Mouse (Mus musculus) forebrain, embryonic 15.5 days (tissue): Measurements from ENCODE around the gene AK157302. TPM values are rescaled to one million over a fixed set of nuclear protein-coding genes. Genes with fewer than 3 reads are reported as not detected.
"Not testable (repeated sequence)": the region's sequence is repeated elsewhere in the genome, so short reads cannot be mapped to it uniquely, and the experiment has no call there.

Experiments used
- ATAC-seq: fragments of 200-750 bp; cut with Nextera tagmentation; replicated peaks from 2 replicates; pipeline ENCODE4 v1.8.0; 2017; ENCODE audit warnings: mild to moderate bottlenecking, moderate TSS enrichment, moderate library complexity
- H3K27ac ChIP-seq: fragments of 300-500 bp; sonication (generic); replicated peaks from 2 replicates; pipeline ENCODE4 v1.5.1; 2015; ENCODE audit warnings: mild to moderate bottlenecking, inconsistent platforms
- H3K27me3 ChIP-seq: fragments of 300-500 bp; sonication (generic); 2 replicates; pipeline ENCODE4 v1.6.1; 2015; ENCODE audit warnings: inconsistent platforms
- H3K36me3 ChIP-seq: fragments of 300-500 bp; sonication (generic); 2 replicates; pipeline ENCODE4 v1.6.1; 2015; ENCODE audit warnings: mild to moderate bottlenecking, inconsistent platforms
- H3K4me1 ChIP-seq: fragments of 300-500 bp; sonication (generic); 2 replicates; pipeline ENCODE4 v1.6.1; 2015; ENCODE audit warnings: inconsistent platforms
- H3K4me2 ChIP-seq: fragments of 300-500 bp; sonication (generic); replicated peaks from 2 replicates; pipeline ENCODE4 v1.6.1; 2015; ENCODE audit warnings: mild to moderate bottlenecking, inconsistent platforms
- H3K4me3 ChIP-seq: fragments of 300-500 bp; sonication (generic); 2 replicates; pipeline ENCODE4 v1.5.1; 2015; ENCODE audit warnings: mild to moderate bottlenecking, inconsistent platforms
- H3K9ac ChIP-seq: fragments of 300-500 bp; sonication (generic); replicated peaks from 2 replicates; pipeline ENCODE4 v1.6.1; 2015; ENCODE audit warnings: mild to moderate bottlenecking, inconsistent platforms
- H3K9me3 ChIP-seq: fragments of 300-500 bp; sonication (generic); 2 replicates; pipeline ENCODE4 v1.6.1; 2016; ENCODE audit warnings: inconsistent platforms
- WGBS: fragments of 180-500 bp; shearing (Covaris S2); methylation state at CpG from one replicate; pipeline ENCODE4 v1.1.7; 2015; ENCODE audit warnings: mixed read lengths; 5-methylcytosine and 5-hydroxymethylcytosine counted together
- polyA plus RNA-seq: library from polyadenylated mRNA; unstranded; fragments of >200 nt; fragmentation: Nextera tagmentation; extraction: Ambion mirVana; gene quantifications from 2 replicates; pipeline ENCODE4 v1.2.1, GENCODE M21; 2015

AK157302 gene
- polyA plus RNA-seq, 1 experiment from 2014 or later = 0.23 TPM

- H3K4me1 ChIP-seq = no peaks in the 10 kb centered on the region; the same call in 1 of the 2 replicates
- H3K9ac ChIP-seq = no peak overlapping the region
- H3K4me2 ChIP-seq = no peak overlapping the region
- no peak for ATAC-seq
- H3K27me3 ChIP-seq = peaks cover 11% of the 10 kb centered on the region
- 20% methylated on average over 4 of the region's 4 CpGs for WGBS
- no peak overlapping the region for H3K27ac ChIP-seq
- no peak overlapping the region for H3K4me3 ChIP-seq
- H3K36me3 ChIP-seq = no peaks in the 10 kb centered on the region
- H3K9me3 ChIP-seq = no peaks in the 10 kb centered on the region
Observed at GRCm38 (mm10) chr13:21472427-21472826, 22.6 kb upstream of the AK157302 start.

- Histone ChIP-seq H3K4me3 (peak within 1 kb of the TSS; percentile 49), H3K27ac (peak within 1 kb of the TSS; percentile 72), H3K4me2 (peak within 1 kb of the TSS; percentile 64), H3K9ac (peak within 1 kb of the TSS; percentile 63)
- H3K4me1 ChIP-seq, H3K27me3 ChIP-seq, H3K9me3 ChIP-seq, H3K36me3 ChIP-seq: not testable (repeated sequence)
- WGBS = 5% methylated on average over 30 of the region's 31 CpGs
- ATAC-seq = peak; percentile 88
Observed at GRCm38 (mm10) chr13:21478759-21479670, 16.0 kb upstream of the AK157302 start, which contains the start of the genes Zkscan4 and Gm10065. Gene Zkscan4, plus strand, starts transcription at chr13:21478907. Gene Gm10065, minus strand, starts transcription at chr13:21479441.

GRCm38 (mm10) chr13:21486881-21487280 lies 8.1 kb upstream of the AK157302 start:
- Histone ChIP-seq H3K27ac (no peak overlapping the region), H3K4me1 (no peaks in the 10 kb centered on the region), H3K4me3 (no peak overlapping the region), H3K9me3 (no peaks in the 10 kb centered on the region), H3K4me2 (no peak overlapping the region), H3K27me3 (no peaks in the 10 kb centered on the region), H3K9ac (no peak overlapping the region), H3K36me3 (peaks cover 25% of the 10 kb centered on the region)
- 93% methylated on average over 1 of the region's 1 CpGs for WGBS
- no peak for ATAC-seq

- Histone ChIP-seq H3K4me2 (no peak overlapping the region), H3K36me3 (no peaks in the 10 kb centered on the region), H3K27me3 (no peaks in the 10 kb centered on the region), H3K4me3 (no peak overlapping the region), H3K4me1 (no peaks in the 10 kb centered on the region), H3K9ac (no peak overlapping the region), H3K27ac (no peak overlapping the region), H3K9me3 (no peaks in the 10 kb centered on the region)
- ATAC-seq = no peak
- 91% methylated on average over 5 of the region's 5 CpGs for WGBS
Observed at GRCm38 (mm10) chr13:21492847-21493246, 2.2 kb upstream of the AK157302 start.

- not testable (repeated sequence) for H3K27ac ChIP-seq, H3K36me3 ChIP-seq, ATAC-seq, H3K9ac ChIP-seq, H3K4me2 ChIP-seq, H3K27me3 ChIP-seq, H3K4me1 ChIP-seq, H3K9me3 ChIP-seq, H3K4me3 ChIP-seq
- WGBS = 97% methylated on average over 17 of the region's 17 CpGs
Observed at GRCm38 (mm10) chr13:21501182-21501581, 6.2 kb downstream of the AK157302 start, which contains the start of gene Gm11273. Gene Gm11273, minus strand, starts transcription at chr13:21501418.

- Histone ChIP-seq H3K27me3 (no peaks in the 10 kb centered on the region), H3K27ac (no peak overlapping the region), H3K36me3 (no peaks in the 10 kb centered on the region), H3K4me3 (no peak overlapping the region), H3K4me2 (no peak overlapping the region), H3K9ac (no peak overlapping the region), H3K4me1 (peaks cover 7% of the 10 kb centered on the region; the same call in 1 of the 2 replicates), H3K9me3 (no peaks in the 10 kb centered on the region)
- 93% methylated on average over 5 of the region's 5 CpGs for WGBS
- ATAC-seq = no peak
Observed at GRCm38 (mm10) chr13:21502296-21502695, 7.3 kb downstream of the AK157302 start.

- no peaks in the 10 kb centered on the region for H3K36me3 ChIP-seq
- no peaks in the 10 kb centered on the region for H3K27me3 ChIP-seq
- H3K27ac ChIP-seq = peak overlapping the region; percentile 80
- WGBS = under 1% methylated on average over 21 of the region's 21 CpGs
- ATAC-seq = peak; percentile 100
- H3K9ac ChIP-seq = peak overlapping the region; percentile 72
- peaks cover 7% of the 10 kb centered on the region; the same call in 1 of the 2 replicates for H3K4me1 ChIP-seq
- no peaks in the 10 kb centered on the region for H3K9me3 ChIP-seq
- peak overlapping the region; percentile 56 for H3K4me2 ChIP-seq
- peak overlapping the region; percentile 60 for H3K4me3 ChIP-seq
Observed at GRCm38 (mm10) chr13:21506221-21506649, 11.2 kb downstream of the AK157302 start.

GRCm38 (mm10) chr13:21530136-21530535 lies 35.1 kb downstream of the AK157302 start:
- Histone ChIP-seq H3K36me3 (peaks cover 14% of the 10 kb centered on the region), H3K27ac (no peak overlapping the region), H3K27me3 (no peaks in the 10 kb centered on the region), H3K4me2 (peak overlapping the region; percentile 77), H3K4me3 (peak overlapping the region; percentile 82), H3K9ac (peak overlapping the region; percentile 25; the same call in 1 of the 2 replicates), H3K4me1 (peaks cover 8% of the 10 kb centered on the region), H3K9me3 (no peaks in the 10 kb centered on the region)
- 50% methylated on average over 7 of the region's 7 CpGs for WGBS
- ATAC-seq = no peak

- Histone ChIP-seq H3K27ac (peak within 1 kb of the TSS; percentile 88), H3K4me3 (peak within 1 kb of the TSS; percentile 82), H3K9ac (peak within 1 kb of the TSS; percentile 92), H3K4me1 (peaks cover 8% of the 10 kb centered on the region), H3K9me3 (no peaks in the 10 kb centered on the region), H3K27me3 (no peaks in the 10 kb centered on the region), H3K36me3 (peaks cover 10% of the 10 kb centered on the region), H3K4me2 (peak within 1 kb of the TSS; percentile 77)
- WGBS = under 1% methylated on average over 39 of the region's 39 CpGs
- ATAC-seq = peak; percentile 100
Observed at GRCm38 (mm10) chr13:21530781-21531201, 35.8 kb downstream of the AK157302 start, which contains the start of gene Zkscan8. Gene Zkscan8, minus strand, starts transcription at chr13:21531120.

- Histone ChIP-seq H3K9ac (no peak within 1 kb of the TSS), H3K9me3 (no peaks in the 10 kb centered on the region), H3K27me3 (no peaks in the 10 kb centered on the region), H3K4me1 (no peaks in the 10 kb centered on the region), H3K4me3 (no peak within 1 kb of the TSS), H3K36me3 (no peaks in the 10 kb centered on the region), H3K4me2 (no peak within 1 kb of the TSS), H3K27ac (no peak within 1 kb of the TSS)
- 83% methylated on average over 1 of the region's 1 CpGs for WGBS
- no peak for ATAC-seq
Observed at GRCm38 (mm10) chr13:21542708-21543107, 47.7 kb downstream of the AK157302 start, which contains the start of gene Olfr1366. Gene Olfr1366, minus strand, starts transcription at chr13:21542808.
